Mouse (Mus musculus) 3134 (cell line): Measurements from ENCODE around the gene Klra7.
"Not testable (repeated sequence)": the region's sequence is repeated elsewhere in the genome, so short reads cannot be mapped to it uniquely, and the experiment has no call there.

Source experiments
- DNase-seq: peaks from one replicate; pipeline ENCODE4 v3.0.0-alpha.2; 2011; ENCODE audit warnings: low spot score; ENCODE audit not compliant: insufficient read length; ENCODE audit errors: extremely low read depth

Gene Klra7

GRCm38 (mm10) chr6:130233222-130233621 lies at the start of gene Klra7:
Gene Klra7 (minus strand): TSS chr6:130233322.
- DNase-seq = no peak

DNA sequence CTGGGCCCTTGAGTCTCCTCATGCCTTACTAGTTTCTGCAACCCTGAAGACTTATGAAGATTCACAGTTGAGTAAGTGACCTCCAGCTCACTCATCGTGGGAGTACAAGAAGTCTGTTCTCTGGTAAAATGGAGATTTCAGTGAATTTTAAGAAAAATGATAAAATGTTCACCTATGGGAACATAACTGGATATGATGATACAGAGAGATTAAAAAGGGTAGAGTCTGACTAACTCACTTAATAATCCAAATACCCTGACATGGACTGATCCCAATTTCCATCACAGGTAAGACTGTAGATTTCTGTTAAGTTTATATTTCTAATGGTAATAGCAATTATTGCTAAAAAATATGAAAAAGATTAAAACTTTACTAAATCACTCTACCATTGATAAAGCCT lies 48.7 kb upstream of the Klra7 start, which contains the start of gene Klra10:
Klra10 (minus strand) TSS at position 101 of the 400 bp plus-strand sequence.
- not testable (repeated sequence) for DNase-seq

GRCm38 (mm10) chr6:130255326-130255725 lies 22.2 kb upstream of the Klra7 start:
- DNase-seq = no peak

GRCm38 (mm10) chr6:130237536-130237935 lies 4.4 kb upstream of the Klra7 start:
- DNase-seq = no peak

DNA sequence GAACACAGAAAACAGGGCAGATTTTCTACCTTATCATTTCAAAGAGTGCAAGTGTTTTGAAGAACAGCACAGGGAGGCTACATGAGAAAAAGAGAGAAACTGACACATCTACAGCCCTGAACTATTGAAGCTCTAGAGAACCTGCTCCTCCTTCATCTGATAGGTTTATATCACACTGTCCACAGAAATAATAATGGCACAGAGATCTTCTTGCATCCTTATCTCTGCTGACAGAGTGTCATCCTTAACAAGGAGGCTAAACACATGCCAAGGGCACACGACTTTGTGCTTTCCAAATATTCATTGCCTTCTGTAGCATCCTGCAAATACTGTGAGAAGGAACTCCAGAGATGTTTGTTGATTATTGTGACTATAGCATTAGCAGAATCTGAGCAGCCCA lies 3.5 kb upstream of the Klra7 start:
- DNase-seq = no peak

- not testable (repeated sequence) for DNase-seq
Measured at GRCm38 (mm10) chr6:130197453-130197852, 35.7 kb downstream of the Klra7 start.

DNA sequence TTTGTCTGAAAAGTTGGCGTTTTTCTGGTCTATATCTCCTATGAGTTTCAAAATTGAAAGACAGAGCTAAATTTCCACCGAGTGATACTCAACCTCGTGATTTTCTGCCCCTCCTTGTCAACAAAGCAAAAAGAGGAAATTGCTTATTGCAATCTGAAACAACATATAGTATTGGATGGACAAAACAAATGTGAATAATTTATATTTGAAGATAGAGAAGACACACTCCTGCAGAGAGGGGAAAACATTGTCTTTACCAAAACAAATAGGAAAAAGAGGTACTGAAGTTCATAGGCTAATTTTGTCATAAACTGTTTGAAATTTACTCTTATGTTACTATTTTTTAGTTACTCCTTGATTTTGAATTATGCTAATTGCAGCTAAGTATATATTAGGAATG lies 40.1 kb downstream of the Klra7 start, which contains the start of gene Klra9:
Klra9 (minus strand) TSS at position 101 of the 400 bp plus-strand sequence.
- not testable (repeated sequence) for DNase-seq
